In the genomic region with DNA sequence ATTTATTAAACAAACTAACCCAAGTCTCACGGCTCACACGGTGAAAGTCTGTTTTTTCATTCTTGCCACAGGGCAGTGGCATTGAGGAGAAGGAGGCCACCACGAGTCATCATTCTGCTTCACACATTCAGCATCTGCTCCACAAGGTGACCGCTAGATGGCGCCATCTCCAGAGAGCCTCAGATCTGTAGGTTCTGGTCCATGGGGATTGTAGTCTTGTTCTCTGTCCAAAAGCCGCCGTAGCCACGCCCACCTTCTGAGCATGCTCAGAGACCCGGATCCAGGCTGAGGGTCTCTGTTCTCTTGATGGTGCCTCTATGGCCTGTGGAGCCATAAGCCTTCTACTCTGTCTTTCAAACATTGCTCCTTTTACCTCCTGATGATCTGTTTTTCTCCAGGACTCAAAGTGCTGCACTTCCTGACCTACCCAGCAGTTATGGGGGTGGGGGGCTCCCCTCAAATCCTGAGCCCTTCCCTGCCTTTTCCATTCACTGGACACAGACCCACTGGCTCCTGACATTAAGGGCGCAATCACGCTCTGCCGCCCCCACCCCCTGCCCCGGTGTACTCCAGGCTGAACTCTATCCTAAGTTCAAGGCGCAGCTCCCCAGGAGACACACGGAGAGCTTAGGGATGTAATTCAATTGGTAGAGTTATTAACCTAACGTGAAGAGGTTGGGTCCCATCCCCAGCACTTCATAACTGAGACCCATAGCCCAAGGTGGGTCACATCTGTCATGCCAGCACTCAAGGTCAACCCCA, we compare ENCODE assay signal across 9 mouse cellular contexts. TPM values are rescaled to one million over a fixed set of nuclear protein-coding genes. Genes with fewer than 3 reads are reported as not detected.
DNase-seq lines count a peak whose midpoint lies in the region; ATAC-seq and TF ChIP-seq lines count a peak whose summit lies in the region.
"Had no signal": no experiment of that assay in that cellular context is flagged by ENCODE, and none has a peak within 500 bp of the region (broad histone marks: within the 10 kb centered on the region; RNA-seq: fewer than 3 reads in every experiment).

No protein-coding gene starts in this region.

- TF ChIP-seq CTCF in ES-Bruce4 (IDR thresholded peaks at IDR 0.05; ENCODE audit: low read depth, low read length), result peak; percentile 95
- TF ChIP-seq CTCF in brain, embryonic 14.5 days (IDR thresholded peaks at IDR 0.05; ENCODE audit: borderline replicate concordance, extremely low read depth, insufficient read depth, insufficient read length), result peak; percentile 53; the same call in 1 of the 2 replicates

- H3K4me1 ChIP-seq in heart, embryonic 12.5 days (replicated peaks), result no peaks in the 10 kb centered on the region
- no peaks in the 10 kb centered on the region for H3K4me1 ChIP-seq in ES-Bruce4 (ENCODE audit: control insufficient read depth, insufficient read depth, low read length)

- TF ChIP-seq EP300 in ES-Bruce4 (IDR thresholded peaks at IDR 0.05; ENCODE audit: insufficient read depth, low read depth, low read length), result peak; percentile 48; the same call in 1 of the 2 replicates

- H3K27ac ChIP-seq in heart, embryonic 12.5 days (ENCODE audit: poor library complexity, severe bottlenecking), result no peak overlapping the region
- H3K27ac ChIP-seq in ES-Bruce4 (ENCODE audit: insufficient read depth, low read length), result no peak overlapping the region

- 0 out of 2 replicates have a peak, but pooled peaks cover 4% of the 10 kb centered on the region for H3K9me3 ChIP-seq in heart, embryonic 12.5 days (replicated peaks)
- no peaks in the 10 kb centered on the region; the same call in 1 of the 2 replicates for H3K9me3 ChIP-seq in ES-Bruce4 (replicated peaks; ENCODE audit: control insufficient read depth, insufficient read depth, low read length, poor library complexity, severe bottlenecking)

- H3K36me3 ChIP-seq in heart, embryonic 12.5 days, result no peaks in the 10 kb centered on the region
- no peaks in the 10 kb centered on the region for H3K36me3 ChIP-seq in ES-Bruce4 (ENCODE audit: control insufficient read depth, insufficient read depth, low read length, poor library complexity, severe bottlenecking)

- H3K4me2 ChIP-seq in heart, embryonic 12.5 days, result no peak overlapping the region

- no peak overlapping the region for H3K4me3 ChIP-seq in heart, embryonic 12.5 days
- H3K4me3 ChIP-seq in ES-Bruce4 (ENCODE audit: low read depth, low read length), result no peak overlapping the region
- H3K4me3 ChIP-seq: megakaryocyte, embryonic 14.5 days had no signal

- no peaks in the 10 kb centered on the region; the same call in 1 of the 2 replicates for H3K27me3 ChIP-seq in heart, embryonic 12.5 days (replicated peaks)
- no peaks in the 10 kb centered on the region for H3K27me3 ChIP-seq in ES-Bruce4 (ENCODE audit: control insufficient read depth, insufficient read depth, low read length, poor library complexity, severe bottlenecking)

- 51% methylated on average over 16 of the region's 16 CpGs for WGBS in heart, embryonic 12.5 days

- intact Hi-C loops in gastrocnemius, postnatal 14 days (cut with DNase I; ENCODE audit: low total_unique reads), result no loop called here

- TF ChIP-seq POLR2A in ES-Bruce4 (IDR thresholded peaks at IDR 0.05; ENCODE audit: insufficient read depth, low read length), result no peak
- TF ChIP-seq POLR2A in brain, embryonic 14.5 days (IDR thresholded peaks at IDR 0.05; ENCODE audit: borderline replicate concordance, extremely low read depth, insufficient read depth, insufficient read length, poor library complexity, severe bottlenecking), result no peak

- no peak for ATAC-seq in heart, embryonic 12.5 days (ENCODE audit: insufficient number of reproducible peaks, low FRiP score)
- ATAC-seq in megakaryocyte progenitor cell, adult 5-6 weeks (replicated peaks; ENCODE audit: poor library complexity), result peak; percentile 32

- H3K9ac ChIP-seq in heart, embryonic 12.5 days, result no peak overlapping the region
- no peak overlapping the region for H3K9ac ChIP-seq in ES-Bruce4 (ENCODE audit: low read depth, poor library complexity, severe bottlenecking)

- DNase-seq in heart, adult 18-20 months, result peak; percentile 46 to 54
- peak; percentile 40 for DNase-seq in brain, embryonic 14.5 days (ENCODE audit: low read depth)
- DNase-seq in gastrocnemius, postnatal 14 days, result peak; percentile 48
- peak; percentile 28 to 45 for DNase-seq in layer of hippocampus, postnatal 14 days (ENCODE audit: low spot score in 2 of 2)
- DNase-seq in thymus, postnatal 14 days, result peak; percentile 77

RNA-seq across cellular contexts. Expression of gene Cldn13, which starts 2.9 kb away (rescaled TPM):
- not detected for total RNA-seq in heart, adult 18-20 months (2021)
- polyA plus RNA-seq in heart, embryonic 12.5 days (2016; fragmentation: Nextera tagmentation; extraction: Ambion mirVana), result 5.4 and 10.0 TPM in 2 replicates
- polyA plus RNA-seq in ES-Bruce4 (2011; ENCODE audit: insufficient read depth, insufficient read length, low read depth, missing spikeins), result not detected in 2 replicates
- 0.10 TPM in 1 of 2 replicates, not detected in the other for polyA plus RNA-seq in brain, embryonic 14.5 days (2012; rRNA removed)
- total RNA-seq in gastrocnemius, postnatal 14 days (2021), result not detected
- not detected for total RNA-seq in layer of hippocampus, postnatal 14 days (2021)
- total RNA-seq in megakaryocyte progenitor cell, adult 5-6 weeks (2015), result 17.0 and 19.0 TPM in 2 replicates
- 5.3 and 10.9 TPM in 2 replicates for total RNA-seq in megakaryocyte progenitor cell, adult 5-6 weeks (2017)

RNA-seq across cellular contexts. Expression of gene Tmem270, which starts 11.7 kb away (rescaled TPM):
- total RNA-seq in heart, adult 18-20 months (2021), result not detected
- polyA plus RNA-seq in heart, embryonic 12.5 days (2016; fragmentation: Nextera tagmentation; extraction: Ambion mirVana), result not detected in 2 replicates
- polyA plus RNA-seq in ES-Bruce4 (2011; ENCODE audit: insufficient read depth, insufficient read length, low read depth, missing spikeins), result not detected in 2 replicates
- not detected in 2 replicates for polyA plus RNA-seq in brain, embryonic 14.5 days (2012; rRNA removed)
- total RNA-seq in gastrocnemius, postnatal 14 days (2021), result not detected
- total RNA-seq in layer of hippocampus, postnatal 14 days (2021), result not detected
- not detected in 2 replicates for total RNA-seq in megakaryocyte progenitor cell, adult 5-6 weeks (2015)
- not detected in 2 replicates for total RNA-seq in megakaryocyte progenitor cell, adult 5-6 weeks (2017)

RNA-seq across cellular contexts. Expression of gene Mettl27, which starts 13.9 kb away (rescaled TPM):
- total RNA-seq in heart, adult 18-20 months (2021), result 1 to 10 TPM; 5.7 to 7.2 TPM
- 8.6 and 11.1 TPM in 2 replicates for polyA plus RNA-seq in heart, embryonic 12.5 days (2016; fragmentation: Nextera tagmentation; extraction: Ambion mirVana)
- 36.3 and 37.5 TPM in 2 replicates for polyA plus RNA-seq in ES-Bruce4 (2011; ENCODE audit: insufficient read depth, insufficient read length, low read depth, missing spikeins)
- 5.6 and 6.9 TPM in 2 replicates for polyA plus RNA-seq in brain, embryonic 14.5 days (2012; rRNA removed)
- 1 to 10 TPM; 4.9 to 6.2 TPM for total RNA-seq in gastrocnemius, postnatal 14 days (2021)
- 10 to 100 TPM; 14.6 to 16.5 TPM for total RNA-seq in layer of hippocampus, postnatal 14 days (2021)
- 1.9 and 3.9 TPM in 2 replicates for total RNA-seq in megakaryocyte progenitor cell, adult 5-6 weeks (2015)
- total RNA-seq in megakaryocyte progenitor cell, adult 5-6 weeks (2017), result 0.92 and 3.4 TPM in 2 replicates

RNA-seq across cellular contexts. Expression of gene Cldn4, which starts 28.5 kb away (rescaled TPM):
- under 1 TPM in 1 of 2 experiments, not detected in 1; 0.62 TPM for total RNA-seq in heart, adult 18-20 months (2021)
- polyA plus RNA-seq in heart, embryonic 12.5 days (2016; fragmentation: Nextera tagmentation; extraction: Ambion mirVana), result 1.0 and 1.1 TPM in 2 replicates
- polyA plus RNA-seq in ES-Bruce4 (2011; ENCODE audit: insufficient read depth, insufficient read length, low read depth, missing spikeins), result 259 and 279 TPM in 2 replicates
- 3.2 and 3.5 TPM in 2 replicates for polyA plus RNA-seq in brain, embryonic 14.5 days (2012; rRNA removed)
- not detected for total RNA-seq in gastrocnemius, postnatal 14 days (2021)
- not detected for total RNA-seq in layer of hippocampus, postnatal 14 days (2021)
- total RNA-seq in megakaryocyte progenitor cell, adult 5-6 weeks (2015), result not detected in 2 replicates
- not detected in 2 replicates for total RNA-seq in megakaryocyte progenitor cell, adult 5-6 weeks (2017)

Comparison
In these comparisons a context has a peak if more than half of its experiments do, and no peak if none do; other contexts are left out.
1. RNA of gene Cldn13, which starts 2.9 kb away (total RNA-seq): 5.3 to 19.0 TPM in megakaryocyte progenitor cell, adult 5-6 weeks; not detected in heart, adult 18-20 months, not detected in gastrocnemius, postnatal 14 days and not detected in layer of hippocampus, postnatal 14 days; every median in the first group is over 4 times any median in the second.
2. Peak in every context shown above with its lines, with median percentiles within 50 percentile points of each other: DNase-seq.